Mouse (Mus musculus) heart, embryonic 15.5 days (tissue): ENCODE measurements around the gene Rtkn2. TPM values are rescaled to one million over a fixed set of nuclear protein-coding genes. Genes with fewer than 3 reads are reported as not detected.

Source experiments
- ATAC-seq: fragments of 200-750 bp; cut with Nextera tagmentation; replicated peaks from 2 replicates; pipeline ENCODE4 v1.8.0; 2017; ENCODE audit warnings: low read depth, moderate TSS enrichment; ENCODE audit not compliant: insufficient number of reproducible peaks, insufficient read depth, low FRiP score
- H3K27ac ChIP-seq: fragments of 300-500 bp; sonication (generic); 2 replicates; pipeline ENCODE4 v1.5.1; 2015; ENCODE audit warnings: mild to moderate bottlenecking, inconsistent platforms
- H3K27me3 ChIP-seq: fragments of 300-500 bp; sonication (generic); 2 replicates; pipeline ENCODE4 v1.6.1; 2015; ENCODE audit warnings: inconsistent platforms
- H3K36me3 ChIP-seq: fragments of 300-500 bp; sonication (generic); 2 replicates; pipeline ENCODE4 v1.6.1; 2015; ENCODE audit warnings: mild to moderate bottlenecking, inconsistent platforms
- H3K4me1 ChIP-seq: fragments of 300-500 bp; sonication (generic); replicated peaks from 2 replicates; pipeline ENCODE4 v1.6.1; 2015; ENCODE audit warnings: inconsistent platforms
- H3K4me2 ChIP-seq: fragments of 300-500 bp; sonication (generic); 2 replicates; pipeline ENCODE4 v1.6.1; 2015; ENCODE audit warnings: inconsistent platforms, mild to moderate bottlenecking, moderate library complexity
- H3K4me3 ChIP-seq: fragments of 300-500 bp; sonication (generic); 2 replicates; pipeline ENCODE4 v1.5.1; 2015; ENCODE audit warnings: mild to moderate bottlenecking, inconsistent platforms
- H3K9ac ChIP-seq: fragments of 300-500 bp; sonication (generic); 2 replicates; pipeline ENCODE4 v1.6.1; 2015; ENCODE audit warnings: mild to moderate bottlenecking, inconsistent platforms
- H3K9me3 ChIP-seq: fragments of 300-500 bp; sonication (generic); replicated peaks from 2 replicates; pipeline ENCODE4 v1.6.1; 2016; ENCODE audit warnings: inconsistent platforms
- WGBS: fragments of 180-500 bp; shearing (Covaris S2); methylation state at CpG from one replicate; pipeline ENCODE4 v1.1.7; 2015; ENCODE audit warnings: mixed read lengths; 5-methylcytosine and 5-hydroxymethylcytosine counted together
- polyA plus RNA-seq: library from polyadenylated mRNA; unstranded; fragments of >200 nt; fragmentation: Nextera tagmentation; extraction: Ambion mirVana; gene quantifications from 2 replicates; pipeline ENCODE4 v1.2.1, GENCODE M21; 2015

The Rtkn2 gene
- polyA plus RNA-seq, 1 experiment from 2014 or later: 6.3 TPM

DNA sequence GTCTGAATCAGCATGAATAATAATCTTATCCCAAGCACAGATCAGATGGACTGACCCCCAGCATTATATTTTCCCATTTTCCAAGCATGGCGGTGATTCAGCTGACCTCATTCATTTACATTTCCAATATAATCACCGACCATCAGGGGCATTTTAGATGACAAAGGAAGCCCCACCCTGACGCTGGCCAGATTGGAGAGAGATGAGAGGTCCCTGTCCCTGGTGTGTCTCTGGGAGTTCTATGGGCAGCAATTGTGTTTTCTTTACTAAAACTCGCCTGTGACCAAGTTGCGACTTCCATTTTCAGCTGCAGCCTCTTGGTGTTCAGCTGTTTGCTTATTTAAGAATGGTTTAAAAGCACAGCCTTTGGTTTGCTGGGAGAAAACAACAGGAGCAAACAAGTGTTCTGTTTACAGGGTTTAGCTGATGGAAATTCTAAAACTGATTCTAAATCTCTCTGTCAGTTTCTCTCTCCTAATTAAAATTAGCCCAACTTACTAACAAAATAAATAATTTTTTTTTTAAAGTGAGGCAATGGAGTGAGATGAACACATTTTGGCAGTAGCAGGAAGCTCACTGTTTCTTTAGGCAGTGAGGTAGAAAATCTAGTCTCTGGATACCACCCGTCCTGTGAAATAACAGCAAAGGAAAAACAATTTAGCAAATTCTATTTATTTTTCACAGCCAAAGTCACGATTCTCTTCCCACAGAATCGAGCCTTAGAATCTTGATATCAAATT, 84.6 kb downstream of the Rtkn2 start:
- 53% methylated on average over 8 of the region's 8 CpGs for WGBS
- ATAC-seq: no peak
- 0 out of 2 replicates have a peak, but pooled peaks cover 2% of the 10 kb centered on the region for H3K4me1 ChIP-seq
- H3K9ac ChIP-seq: no peak overlapping the region
- H3K9me3 ChIP-seq: no peaks in the 10 kb centered on the region
- H3K36me3 ChIP-seq: no peaks in the 10 kb centered on the region
- no peak overlapping the region for H3K4me3 ChIP-seq
- no peak overlapping the region for H3K27ac ChIP-seq
- no peak overlapping the region for H3K4me2 ChIP-seq
- no peaks in the 10 kb centered on the region for H3K27me3 ChIP-seq

DNA sequence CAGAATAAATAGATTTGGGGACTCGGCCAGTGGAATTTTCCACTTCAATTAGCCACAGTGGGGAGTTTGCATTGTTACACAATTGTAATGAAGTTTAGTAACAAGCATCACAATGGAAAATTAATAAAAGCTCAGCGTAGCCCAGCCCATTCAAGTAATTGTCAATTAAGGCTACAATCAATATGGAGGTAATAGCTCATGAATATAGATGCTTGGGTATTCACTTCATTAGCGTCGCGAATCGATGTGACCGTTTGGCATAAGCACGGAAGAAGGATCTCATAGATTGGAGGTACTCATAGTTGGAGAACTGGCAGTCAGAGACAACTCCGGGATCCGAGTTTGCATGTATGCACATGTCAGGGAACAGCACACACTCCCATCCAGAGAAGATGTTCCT, 85.2 kb downstream of the Rtkn2 start:
- WGBS: 90% methylated on average over 10 of the region's 10 CpGs
- no peak for ATAC-seq
- H3K27me3 ChIP-seq: no peaks in the 10 kb centered on the region
- H3K4me1 ChIP-seq: 0 out of 2 replicates have a peak, but pooled peaks cover 2% of the 10 kb centered on the region
- no peaks in the 10 kb centered on the region for H3K9me3 ChIP-seq
- no peak overlapping the region for H3K27ac ChIP-seq
- H3K9ac ChIP-seq: no peak overlapping the region
- H3K4me3 ChIP-seq: no peak overlapping the region
- H3K4me2 ChIP-seq: no peak overlapping the region
- H3K36me3 ChIP-seq: no peaks in the 10 kb centered on the region

- Histone ChIP-seq H3K4me3 (no peak overlapping the region), H3K4me1 (0 out of 2 replicates have a peak, but pooled peaks cover 2% of the 10 kb centered on the region), H3K4me2 (no peak overlapping the region), H3K27ac (no peak overlapping the region), H3K9me3 (no peaks in the 10 kb centered on the region), H3K9ac (no peak overlapping the region), H3K27me3 (no peaks in the 10 kb centered on the region), H3K36me3 (no peaks in the 10 kb centered on the region)
- no peak for ATAC-seq
- WGBS: 80% methylated on average over 5 of the region's 5 CpGs
Measured at GRCm38 (mm10) chr10:68066173-68066572, 86.8 kb downstream of the Rtkn2 start.

- Histone ChIP-seq H3K4me1 (0 out of 2 replicates have a peak, but pooled peaks cover 2% of the 10 kb centered on the region), H3K4me3 (no peak overlapping the region), H3K36me3 (no peaks in the 10 kb centered on the region), H3K27me3 (no peaks in the 10 kb centered on the region), H3K4me2 (no peak overlapping the region), H3K27ac (no peak overlapping the region), H3K9me3 (no peaks in the 10 kb centered on the region), H3K9ac (no peak overlapping the region)
- no peak for ATAC-seq
- 68% methylated on average over 5 of the region's 5 CpGs for WGBS
Measured at GRCm38 (mm10) chr10:68067961-68068360, 88.6 kb downstream of the Rtkn2 start.

- no peaks in the 10 kb centered on the region for H3K9me3 ChIP-seq
- no peak for ATAC-seq
- no peak overlapping the region for H3K4me3 ChIP-seq
- H3K27me3 ChIP-seq: no peaks in the 10 kb centered on the region
- 0 out of 2 replicates have a peak, but pooled peaks cover 2% of the 10 kb centered on the region for H3K4me1 ChIP-seq
- H3K9ac ChIP-seq: no peak overlapping the region
- no peak overlapping the region for H3K4me2 ChIP-seq
- no peak overlapping the region for H3K27ac ChIP-seq
- H3K36me3 ChIP-seq: no peaks in the 10 kb centered on the region
- 53% methylated on average over 8 of the region's 8 CpGs for WGBS
Measured at GRCm38 (mm10) chr10:68068426-68068825, 89.1 kb downstream of the Rtkn2 start.

- H3K4me3 ChIP-seq: no peak overlapping the region
- no peak overlapping the region for H3K9ac ChIP-seq
- no peak overlapping the region for H3K27ac ChIP-seq
- no peaks in the 10 kb centered on the region for H3K9me3 ChIP-seq
- H3K4me1 ChIP-seq: no peaks in the 10 kb centered on the region
- H3K27me3 ChIP-seq: no peaks in the 10 kb centered on the region
- H3K36me3 ChIP-seq: no peaks in the 10 kb centered on the region
- ATAC-seq: no peak
- H3K4me2 ChIP-seq: no peak overlapping the region
- WGBS: 75% methylated on average over 7 of the region's 7 CpGs
Measured at GRCm38 (mm10) chr10:68071041-68071440, 91.7 kb downstream of the Rtkn2 start.

DNA sequence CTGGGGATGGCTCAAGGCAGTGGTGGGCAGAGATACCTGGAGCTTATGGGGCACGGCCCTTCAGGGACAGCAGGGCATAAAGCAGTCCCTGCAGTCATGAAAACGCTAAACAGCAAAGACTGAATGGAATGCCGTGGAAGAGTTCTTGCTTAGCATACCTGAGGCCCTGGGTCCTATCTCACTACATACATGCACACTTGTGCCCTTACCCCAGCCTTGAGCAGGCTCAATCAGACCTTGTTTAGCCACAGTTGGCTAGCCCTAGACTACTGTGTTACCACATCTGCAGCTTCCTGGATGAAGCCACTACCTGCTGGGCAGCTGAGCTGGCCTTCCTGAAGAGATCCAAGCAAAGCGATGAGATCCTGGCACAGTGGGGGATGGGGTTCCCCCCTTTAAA, 93.3 kb downstream of the Rtkn2 start:
- no peaks in the 10 kb centered on the region for H3K9me3 ChIP-seq
- H3K36me3 ChIP-seq: no peaks in the 10 kb centered on the region
- no peaks in the 10 kb centered on the region for H3K27me3 ChIP-seq
- H3K4me3 ChIP-seq: no peak overlapping the region
- H3K9ac ChIP-seq: no peak overlapping the region
- no peaks in the 10 kb centered on the region for H3K4me1 ChIP-seq
- WGBS: 69% methylated on average over 4 of the region's 4 CpGs
- no peak for ATAC-seq
- H3K27ac ChIP-seq: no peak overlapping the region
- H3K4me2 ChIP-seq: no peak overlapping the region

DNA sequence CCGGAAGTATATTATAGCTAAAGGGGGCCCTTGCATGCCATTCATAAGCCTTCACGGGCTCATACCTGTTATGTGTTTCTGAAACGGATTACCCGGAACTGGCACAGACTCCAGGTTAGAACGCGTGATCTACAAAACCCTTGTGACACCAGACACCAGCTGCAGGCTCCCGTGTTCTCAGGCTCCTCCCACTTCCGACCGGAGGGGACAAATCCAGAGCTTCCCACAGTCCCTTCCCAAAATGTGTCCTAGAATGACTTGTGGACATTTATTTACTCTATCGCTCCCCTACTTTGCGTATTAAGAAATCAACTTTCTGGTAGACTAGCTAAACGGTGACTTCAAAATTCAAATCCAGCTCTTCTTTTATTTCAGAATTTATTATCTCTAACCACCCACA, 94.9 kb downstream of the Rtkn2 start:
- no peak overlapping the region for H3K4me3 ChIP-seq
- no peaks in the 10 kb centered on the region for H3K9me3 ChIP-seq
- no peaks in the 10 kb centered on the region for H3K4me1 ChIP-seq
- no peak for ATAC-seq
- H3K27me3 ChIP-seq: no peaks in the 10 kb centered on the region
- no peak overlapping the region for H3K27ac ChIP-seq
- no peak overlapping the region for H3K9ac ChIP-seq
- H3K4me2 ChIP-seq: no peak overlapping the region
- 84% methylated on average over 12 of the region's 12 CpGs for whole genome bisulfite sequencing
- H3K36me3 ChIP-seq: no peaks in the 10 kb centered on the region

- WGBS: 76% methylated on average over 5 of the region's 5 CpGs
- ATAC-seq: no peak
- no peaks in the 10 kb centered on the region for H3K36me3 ChIP-seq
Measured at GRCm38 (mm10) chr10:68075181-68075580, 95.8 kb downstream of the Rtkn2 start.

DNA sequence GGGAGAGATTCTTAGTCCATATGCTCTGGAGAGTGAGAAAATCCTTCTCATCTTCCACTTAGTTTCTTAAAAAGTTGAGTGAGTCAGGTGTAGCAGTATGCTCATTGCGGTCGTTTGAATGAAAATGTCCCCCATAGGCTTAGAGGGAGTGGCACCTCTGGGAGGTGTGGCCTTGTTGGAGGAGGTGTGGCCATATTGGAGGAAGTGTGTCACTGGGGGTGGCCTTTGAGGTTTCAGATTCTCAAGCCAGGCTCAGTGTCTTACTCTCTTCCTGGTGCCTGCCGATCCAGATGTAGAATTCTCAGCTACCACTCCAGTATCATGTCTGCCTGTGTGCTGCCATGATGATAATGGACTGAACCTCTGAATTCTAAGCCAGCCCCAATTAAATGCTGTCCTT, 99.3 kb downstream of the Rtkn2 start:
- no peaks in the 10 kb centered on the region for H3K36me3 ChIP-seq
- H3K9ac ChIP-seq: no peak overlapping the region
- peaks cover 12% of the 10 kb centered on the region for H3K4me1 ChIP-seq
- no peaks in the 10 kb centered on the region for H3K27me3 ChIP-seq
- 99% methylated on average over 3 of the region's 3 CpGs for WGBS
- no peak overlapping the region for H3K4me3 ChIP-seq
- no peak overlapping the region for H3K27ac ChIP-seq
- ATAC-seq: no peak
- no peaks in the 10 kb centered on the region for H3K9me3 ChIP-seq
- no peak overlapping the region for H3K4me2 ChIP-seq

More at GRCm38 (mm10) chr10:68075181-68075580, 95.8 kb downstream of the Rtkn2 start:
- Histone ChIP-seq H3K9ac (no peak overlapping the region), H3K9me3 (no peaks in the 10 kb centered on the region), H3K4me3 (no peak overlapping the region), H3K27me3 (no peaks in the 10 kb centered on the region), H3K4me1 (0 out of 2 replicates have a peak, but pooled peaks cover 6% of the 10 kb centered on the region), H3K4me2 (no peak overlapping the region), H3K27ac (no peak overlapping the region)

DNA sequence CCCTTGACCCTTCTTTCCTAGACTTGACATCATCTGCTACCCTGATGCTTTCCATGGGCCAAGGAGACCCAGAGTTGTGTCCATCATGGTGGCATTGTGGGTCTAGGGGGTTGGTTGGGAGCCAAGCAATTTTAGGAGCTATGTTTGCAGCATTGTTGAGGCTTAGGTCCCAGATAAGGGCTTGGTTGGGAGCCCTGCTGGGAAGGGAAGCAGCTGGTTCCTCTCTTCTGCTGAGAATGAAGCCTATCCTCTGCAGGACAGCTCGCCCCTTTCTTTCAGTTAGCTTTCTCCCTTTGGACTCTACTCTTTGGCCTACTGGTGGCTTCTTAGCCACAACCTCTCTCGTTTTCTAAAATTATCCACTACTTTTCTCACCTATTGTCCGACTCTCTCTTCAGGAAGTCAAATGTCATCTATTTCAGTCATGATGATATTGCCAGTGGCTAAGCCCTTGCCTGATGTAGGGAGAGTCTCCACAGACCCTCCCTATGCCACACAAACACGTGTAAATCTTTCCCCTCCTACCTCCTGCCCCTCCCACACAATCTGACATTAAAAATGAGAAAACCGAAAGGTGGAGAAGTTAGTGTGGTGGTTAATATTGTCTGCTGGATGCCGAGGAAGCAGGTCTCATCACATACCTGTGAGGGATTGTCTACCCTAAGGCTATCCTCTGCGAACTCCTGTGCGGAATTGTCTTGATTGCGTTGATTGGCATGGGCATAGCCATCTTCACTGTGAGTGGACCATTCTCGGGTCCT, 100.7 kb downstream of the Rtkn2 start:
- WGBS: 65% methylated on average over 10 of the region's 10 CpGs
- Histone ChIP-seq H3K9ac (no peak overlapping the region), H3K27ac (no peak overlapping the region), H3K36me3 (no peaks in the 10 kb centered on the region), H3K4me1 (peaks cover 12% of the 10 kb centered on the region), H3K9me3 (no peaks in the 10 kb centered on the region), H3K4me3 (no peak overlapping the region), H3K27me3 (no peaks in the 10 kb centered on the region), H3K4me2 (no peak overlapping the region)
- no peak for ATAC-seq
